Mouse (Mus musculus) forebrain, embryonic 12.5 days (tissue): Measurements from ENCODE around the gene Zbtb20. TPM values are rescaled to one million over a fixed set of nuclear protein-coding genes. Genes with fewer than 3 reads are reported as not detected.

ENCODE experiments used
- ATAC-seq: fragments of 200-750 bp; cut with Nextera tagmentation; 2 replicates; pipeline ENCODE4 v1.8.0; 2017; ENCODE audit warnings: moderate TSS enrichment; ENCODE audit not compliant: low FRiP score
- H3K27ac ChIP-seq: fragments of 300-500 bp; sonication (generic); 2 replicates; pipeline ENCODE4 v1.5.1; 2016; ENCODE audit warnings: mild to moderate bottlenecking
- H3K27me3 ChIP-seq: fragments of 300-500 bp; sonication (generic); 2 replicates; pipeline ENCODE4 v1.6.1; 2016; ENCODE audit warnings: mild to moderate bottlenecking
- H3K36me3 ChIP-seq: fragments of 300-500 bp; sonication (generic); replicated peaks from 2 replicates; pipeline ENCODE4 v1.6.1; 2016; ENCODE audit warnings: mild to moderate bottlenecking
- H3K4me1 ChIP-seq: fragments of 300-500 bp; sonication (generic); 2 replicates; pipeline ENCODE4 v1.6.1; 2016
- H3K4me2 ChIP-seq: fragments of 300-500 bp; sonication (generic); 2 replicates; pipeline ENCODE4 v1.6.1; 2016; ENCODE audit warnings: mild to moderate bottlenecking, moderate library complexity
- H3K4me3 ChIP-seq: fragments of 300-500 bp; sonication (generic); replicated peaks from 2 replicates; pipeline ENCODE4 v1.5.1; 2016; ENCODE audit warnings: mild to moderate bottlenecking
- H3K9ac ChIP-seq: fragments of 300-500 bp; sonication (generic); 2 replicates; pipeline ENCODE4 v1.6.1; 2016; ENCODE audit warnings: mild to moderate bottlenecking
- H3K9me3 ChIP-seq: fragments of 300-500 bp; sonication (generic); 2 replicates; pipeline ENCODE4 v1.6.1; 2016
- WGBS: fragments of 180-500 bp; shearing (Covaris S2); methylation state at CpG from one replicate; pipeline ENCODE4 v1.1.7; 2016; 5-methylcytosine and 5-hydroxymethylcytosine counted together
- polyA plus RNA-seq: library from polyadenylated mRNA; unstranded; fragments of >200 nt; fragmentation: Nextera tagmentation; extraction: Ambion mirVana; gene quantifications from 2 replicates; pipeline ENCODE4 v1.2.1, GENCODE M21; 2016

Zbtb20 gene
- polyA plus RNA-seq, 1 experiment from 2014 or later: 73.6 TPM

GRCm38 (mm10) chr16:43362651-43363300, 487.1 kb downstream of the Zbtb20 start:
- Histone ChIP-seq H3K27ac (no peak overlapping the region), H3K36me3 (no peaks in the 10 kb centered on the region), H3K4me1 (peaks cover 15% of the 10 kb centered on the region), H3K4me2 (no peak overlapping the region), H3K4me3 (no peak overlapping the region), H3K9me3 (no peaks in the 10 kb centered on the region), H3K27me3 (no peaks in the 10 kb centered on the region), H3K9ac (no peak overlapping the region)
- WGBS: 76% methylated on average over 9 of the region's 9 CpGs
- 0 out of 2 replicates have a peak, but pooled peaks have one; percentile 36 for ATAC-seq

- Histone ChIP-seq H3K4me2 (no peak overlapping the region), H3K9me3 (no peaks in the 10 kb centered on the region), H3K9ac (no peak overlapping the region), H3K4me1 (peaks cover 15% of the 10 kb centered on the region), H3K4me3 (no peak overlapping the region), H3K36me3 (no peaks in the 10 kb centered on the region), H3K27me3 (no peaks in the 10 kb centered on the region), H3K27ac (no peak overlapping the region)
- 76% methylated on average over 6 of the region's 6 CpGs for WGBS
- ATAC-seq: no peak
These were observed 487.6 kb downstream of the Zbtb20 start for GRCm38 (mm10) chr16:43363316-43363715.

GRCm38 (mm10) chr16:43363751-43364515, 488.3 kb downstream of the Zbtb20 start:
- Histone ChIP-seq H3K36me3 (no peaks in the 10 kb centered on the region), H3K4me2 (no peak overlapping the region), H3K4me1 (peaks cover 15% of the 10 kb centered on the region), H3K27me3 (no peaks in the 10 kb centered on the region), H3K4me3 (no peak overlapping the region), H3K9me3 (no peaks in the 10 kb centered on the region), H3K27ac (0 out of 2 replicates have a peak overlapping the region, but pooled peaks have one; percentile 31), H3K9ac (0 out of 2 replicates have a peak overlapping the region, but pooled peaks have one; percentile 36)
- WGBS: 36% methylated on average over 7 of the region's 7 CpGs
- ATAC-seq: peak; percentile 74; the same call in 1 of the 2 replicates

DNA sequence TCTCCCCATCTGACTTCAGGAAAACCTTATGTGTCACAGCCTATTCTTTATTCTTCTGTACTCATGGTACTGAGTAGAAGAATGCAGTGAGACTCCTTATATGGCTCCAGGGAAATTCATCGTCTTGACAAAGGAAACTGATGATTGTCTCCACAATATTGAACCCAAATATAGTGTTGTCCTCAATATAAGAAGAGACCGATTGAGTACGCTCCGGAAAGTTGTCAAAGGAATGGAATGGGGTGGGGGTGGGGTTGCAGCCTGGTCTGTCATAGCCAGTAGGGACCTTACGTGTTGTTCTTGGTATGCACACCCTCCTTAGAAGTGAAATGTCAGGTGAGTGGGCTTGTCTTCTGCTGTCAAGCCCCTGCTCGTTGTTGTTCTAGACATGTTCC, 488.8 kb downstream of the Zbtb20 start:
- Histone ChIP-seq H3K4me1 (peaks cover 15% of the 10 kb centered on the region), H3K27ac (no peak overlapping the region), H3K4me2 (no peak overlapping the region), H3K4me3 (no peak overlapping the region), H3K36me3 (no peaks in the 10 kb centered on the region), H3K9ac (no peak overlapping the region), H3K27me3 (no peaks in the 10 kb centered on the region), H3K9me3 (no peaks in the 10 kb centered on the region)
- ATAC-seq: no peak
- 92% methylated on average over 6 of the region's 6 CpGs for WGBS

DNA sequence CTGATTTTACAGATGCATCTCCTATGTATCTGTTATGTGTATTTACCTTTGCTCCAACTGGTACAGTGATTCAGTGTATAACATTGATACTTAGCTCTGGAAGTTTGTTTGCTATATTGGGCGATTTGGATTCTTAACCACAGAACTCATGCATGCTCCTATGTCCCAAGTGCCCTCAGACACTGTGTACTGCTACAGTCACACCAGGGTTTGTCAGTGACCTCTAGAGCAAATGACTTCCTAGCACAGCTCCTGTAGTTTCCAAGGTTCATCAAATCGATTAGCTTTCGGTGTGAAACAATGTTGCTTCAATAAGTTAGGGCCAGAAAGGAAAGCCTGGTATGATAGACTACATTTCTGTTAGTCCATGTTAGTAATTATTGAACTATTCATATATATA, 489.6 kb downstream of the Zbtb20 start:
- H3K9me3 ChIP-seq: no peaks in the 10 kb centered on the region
- H3K9ac ChIP-seq: no peak overlapping the region
- 83% methylated on average over 3 of the region's 3 CpGs for WGBS
- ATAC-seq: no peak
- no peak overlapping the region for H3K27ac ChIP-seq
- H3K4me1 ChIP-seq: peaks cover 15% of the 10 kb centered on the region
- H3K27me3 ChIP-seq: no peaks in the 10 kb centered on the region
- H3K36me3 ChIP-seq: no peaks in the 10 kb centered on the region
- no peak overlapping the region for H3K4me3 ChIP-seq
- H3K4me2 ChIP-seq: no peak overlapping the region

GRCm38 (mm10) chr16:43370496-43371020, 494.9 kb downstream of the Zbtb20 start:
- Histone ChIP-seq H3K9ac (no peak overlapping the region), H3K4me1 (no peaks in the 10 kb centered on the region), H3K36me3 (no peaks in the 10 kb centered on the region), H3K27me3 (no peaks in the 10 kb centered on the region), H3K9me3 (no peaks in the 10 kb centered on the region), H3K4me2 (no peak overlapping the region), H3K4me3 (no peak overlapping the region), H3K27ac (no peak overlapping the region)
- WGBS: 87% methylated on average over 3 of the region's 3 CpGs
- ATAC-seq: no peak

GRCm38 (mm10) chr16:43376782-43377181, 501.1 kb downstream of the Zbtb20 start:
- Histone ChIP-seq H3K9ac (no peak overlapping the region), H3K36me3 (no peaks in the 10 kb centered on the region), H3K4me3 (no peak overlapping the region), H3K9me3 (no peaks in the 10 kb centered on the region), H3K4me1 (no peaks in the 10 kb centered on the region), H3K4me2 (no peak overlapping the region), H3K27ac (no peak overlapping the region), H3K27me3 (no peaks in the 10 kb centered on the region)
- ATAC-seq: no peak
- WGBS: 72% methylated on average over 6 of the region's 6 CpGs

DNA sequence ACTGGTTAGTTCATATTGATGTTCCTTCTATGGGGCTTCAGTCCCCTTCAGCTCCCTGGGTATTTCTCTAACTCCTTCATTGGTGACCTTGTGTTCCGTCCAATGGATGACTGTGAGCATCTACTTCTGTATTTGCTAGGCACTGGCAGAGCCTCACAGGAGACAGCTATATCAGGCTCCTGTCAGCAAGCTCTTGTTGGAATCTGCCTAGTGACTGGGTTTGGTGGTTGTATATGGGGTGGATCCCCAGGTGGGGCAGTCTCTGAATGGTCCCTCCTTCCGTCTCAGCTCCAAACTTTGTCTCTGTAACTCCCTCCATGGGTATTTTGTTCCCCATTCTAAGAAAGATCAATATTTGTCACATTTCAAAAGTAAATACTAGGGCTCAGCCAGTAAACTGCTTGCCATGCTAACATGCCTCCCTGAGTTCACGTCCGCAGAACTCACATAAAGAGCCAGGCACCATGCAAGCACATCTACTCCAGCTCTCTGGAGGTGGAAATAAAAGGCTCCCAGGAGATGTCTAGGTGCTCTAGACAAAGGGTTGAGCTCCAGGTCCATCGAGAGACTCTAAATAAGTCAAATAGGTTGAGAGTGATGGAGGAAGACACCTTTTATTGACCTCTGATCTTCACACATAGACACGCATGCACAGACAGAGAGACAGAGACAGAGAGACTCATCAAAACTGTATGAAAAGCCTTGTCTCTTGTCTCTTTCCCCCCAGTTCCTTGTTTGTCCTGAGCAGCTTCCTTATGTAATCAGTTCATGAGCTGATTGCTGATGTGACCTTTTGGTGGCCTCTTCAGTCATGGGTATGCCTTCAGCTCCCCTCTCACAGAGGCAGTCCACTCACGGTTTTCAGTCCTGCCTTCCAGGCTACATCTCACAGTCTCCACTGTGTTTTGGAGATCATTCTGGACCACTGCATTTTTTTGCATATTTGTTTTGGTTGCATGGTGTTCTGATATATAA, 504.0 kb downstream of the Zbtb20 start:
- WGBS: 88% methylated on average over 7 of the region's 7 CpGs
- H3K4me3 ChIP-seq: no peak overlapping the region
- no peaks in the 10 kb centered on the region for H3K4me1 ChIP-seq
- no peak overlapping the region for H3K4me2 ChIP-seq
- no peaks in the 10 kb centered on the region for H3K27me3 ChIP-seq
- no peak overlapping the region for H3K27ac ChIP-seq
- H3K36me3 ChIP-seq: no peaks in the 10 kb centered on the region
- no peak for ATAC-seq
- H3K9me3 ChIP-seq: no peaks in the 10 kb centered on the region
- no peak overlapping the region for H3K9ac ChIP-seq

DNA sequence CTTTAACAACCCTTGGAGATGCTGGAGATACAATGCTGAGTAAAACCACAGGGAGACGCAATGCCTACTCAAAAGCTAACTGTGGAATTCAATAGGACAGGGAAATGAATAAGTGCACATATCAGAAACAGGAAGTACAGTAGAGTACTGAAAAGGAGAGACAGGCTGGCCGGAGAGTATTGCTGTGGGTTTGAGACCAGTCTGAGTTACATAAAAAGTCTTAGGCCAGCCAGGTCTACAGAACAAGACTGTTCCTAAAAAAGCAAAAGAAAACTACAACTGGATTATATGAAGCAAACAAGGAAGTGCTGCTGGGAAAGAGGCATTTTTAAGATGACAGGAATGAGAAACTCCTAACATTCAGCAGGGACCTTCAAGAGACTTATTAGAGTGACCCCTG, 505.5 kb downstream of the Zbtb20 start:
- Histone ChIP-seq H3K4me3 (no peak overlapping the region), H3K9ac (no peak overlapping the region), H3K36me3 (no peaks in the 10 kb centered on the region), H3K27ac (no peak overlapping the region), H3K4me1 (no peaks in the 10 kb centered on the region), H3K4me2 (no peak overlapping the region), H3K9me3 (no peaks in the 10 kb centered on the region), H3K27me3 (no peaks in the 10 kb centered on the region)
- ATAC-seq: no peak
- 93% methylated on average over 2 of the region's 2 CpGs for WGBS

GRCm38 (mm10) chr16:43383149-43383740, 507.6 kb downstream of the Zbtb20 start:
- Histone ChIP-seq H3K4me2 (no peak overlapping the region), H3K27me3 (no peaks in the 10 kb centered on the region), H3K9me3 (no peaks in the 10 kb centered on the region), H3K36me3 (no peaks in the 10 kb centered on the region), H3K4me1 (peaks cover 4% of the 10 kb centered on the region; the same call in 1 of the 2 replicates), H3K27ac (no peak overlapping the region), H3K4me3 (no peak overlapping the region), H3K9ac (no peak overlapping the region)
- WGBS: 83% methylated on average over 7 of the region's 7 CpGs
- no peak for ATAC-seq

GRCm38 (mm10) chr16:43384953-43385619, 509.4 kb downstream of the Zbtb20 start:
- Histone ChIP-seq H3K36me3 (no peaks in the 10 kb centered on the region), H3K27ac (no peak overlapping the region), H3K4me2 (no peak overlapping the region), H3K4me3 (no peak overlapping the region), H3K27me3 (no peaks in the 10 kb centered on the region), H3K9me3 (no peaks in the 10 kb centered on the region), H3K4me1 (peaks cover 4% of the 10 kb centered on the region; the same call in 1 of the 2 replicates), H3K9ac (no peak overlapping the region)
- 87% methylated on average over 4 of the region's 4 CpGs for WGBS
- ATAC-seq: no peak
